In the genomic region with DNA sequence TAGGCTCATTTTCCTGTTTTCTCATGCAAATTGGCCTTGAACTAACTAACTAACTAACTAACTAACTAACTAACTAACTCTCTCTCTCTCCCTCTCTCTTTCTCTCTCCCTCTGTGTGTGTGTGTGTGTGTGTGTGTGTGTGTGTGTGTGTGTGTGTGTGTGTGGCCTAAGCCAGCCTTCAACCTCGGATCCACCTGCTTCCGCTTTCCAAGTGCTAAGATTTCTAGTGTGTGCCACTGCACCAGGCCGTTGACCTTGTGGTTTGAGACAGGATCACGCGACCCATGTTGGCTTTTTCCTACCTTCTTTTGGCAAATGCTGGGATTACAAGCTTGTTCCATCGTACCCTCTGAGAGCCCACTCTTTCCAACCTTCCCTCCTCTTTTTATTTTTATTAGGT, we compare ENCODE assay signal across 8 mouse cellular contexts. TPM values are rescaled to one million over a fixed set of nuclear protein-coding genes. Genes with fewer than 3 reads are reported as not detected.
DNase-seq lines count a peak whose midpoint lies in the region; ATAC-seq and TF ChIP-seq lines count a peak whose summit lies in the region.

No protein-coding gene starts in this region.

- no peak overlapping the region for H3K9ac ChIP-seq in heart, embryonic 11.5 days (ENCODE audit: low read depth, low read length)
- H3K9ac ChIP-seq in forebrain, postnatal 0 days, result no peak overlapping the region

- H3K9me3 ChIP-seq in heart, embryonic 11.5 days (replicated peaks; ENCODE audit: control insufficient read depth, low read length), result no peaks in the 10 kb centered on the region
- H3K9me3 ChIP-seq in G1E (replicated peaks), result no peaks in the 10 kb centered on the region
- H3K9me3 ChIP-seq in limb, embryonic 10.5 days (replicated peaks), result no peaks in the 10 kb centered on the region
- H3K9me3 ChIP-seq in forebrain, postnatal 0 days (ENCODE audit: low read length), result no peaks in the 10 kb centered on the region

- TF ChIP-seq CTCF in G1E (IDR thresholded peaks at IDR 0.05; ENCODE audit: low read depth, low read length), result no peak
- no peak for TF ChIP-seq CTCF in forebrain, postnatal 0 days (IDR thresholded peaks at IDR 0.05; ENCODE audit: low read depth)

- H3K27ac ChIP-seq in heart, embryonic 11.5 days (ENCODE audit: low read depth, low read length), result no peak overlapping the region
- no peak overlapping the region for H3K27ac ChIP-seq in limb, embryonic 10.5 days
- no peak overlapping the region for H3K27ac ChIP-seq in forebrain, postnatal 0 days (ENCODE audit: low read depth, low read length)

- WGBS in heart, embryonic 11.5 days (ENCODE audit: insufficient replicate concordance), result 56% methylated on average over 6 of the region's 6 CpGs
- WGBS in limb, embryonic 10.5 days, result 51% methylated on average over 6 of the region's 6 CpGs
- 55% methylated on average over 6 of the region's 6 CpGs for WGBS in forebrain, postnatal 0 days

- 0 out of 2 replicates have a peak, but pooled peaks cover 2% of the 10 kb centered on the region for H3K36me3 ChIP-seq in heart, embryonic 11.5 days (ENCODE audit: control insufficient read depth, insufficient read depth, low read length)
- peaks cover 28% of the 10 kb centered on the region for H3K36me3 ChIP-seq in G1E (replicated peaks)
- peaks cover under 1% of the 10 kb centered on the region; the same call in 1 of the 2 replicates for H3K36me3 ChIP-seq in limb, embryonic 10.5 days
- H3K36me3 ChIP-seq in forebrain, postnatal 0 days (ENCODE audit: insufficient read depth), result no peaks in the 10 kb centered on the region

- no peak for ATAC-seq in heart, embryonic 11.5 days (replicated peaks; ENCODE audit: insufficient number of reproducible peaks, low FRiP score, low TSS enrichment)
- ATAC-seq in G1E (ENCODE audit: extremely low read depth, insufficient number of reproducible peaks, low FRiP score, poor library complexity, severe bottlenecking), result no peak
- peak; percentile 60 for ATAC-seq in megakaryocyte progenitor cell, adult 5-6 weeks (replicated peaks; ENCODE audit: poor library complexity)
- ATAC-seq in forebrain, postnatal 0 days, result no peak

- H3K4me1 ChIP-seq in heart, embryonic 11.5 days (ENCODE audit: control insufficient read depth, insufficient read depth, low read length), result peaks cover 7% of the 10 kb centered on the region
- H3K4me1 ChIP-seq in G1E (ENCODE audit: insufficient read depth, low read depth, low read length), result peaks cover 37% of the 10 kb centered on the region
- H3K4me1 ChIP-seq in limb, embryonic 10.5 days, result peaks cover 14% of the 10 kb centered on the region
- no peaks in the 10 kb centered on the region for H3K4me1 ChIP-seq in forebrain, postnatal 0 days (ENCODE audit: insufficient read depth)

- no peak for DNase-seq in heart, adult 11 months
- DNase-seq in G1E (ENCODE audit: low spot score), result peak; percentile 65
- DNase-seq in limb, embryonic 10.5 days (ENCODE audit: low spot score), result no peak
- DNase-seq in gastrocnemius, adult 8-10 months (ENCODE audit: low spot score in 2 of 2), result no peak
- no peak for DNase-seq in adrenal gland, postnatal 36 days
- DNase-seq in forebrain, postnatal 0 days, result no peak

- peak overlapping the region; percentile 72 for H3K4me2 ChIP-seq in heart, embryonic 11.5 days
- no peak overlapping the region for H3K4me2 ChIP-seq in forebrain, postnatal 0 days (ENCODE audit: low read depth)

- H3K4me3 ChIP-seq in heart, embryonic 11.5 days (ENCODE audit: low read depth, low read length), result no peak overlapping the region
- peak overlapping the region; percentile 90; the same call in 1 of the 2 replicates for H3K4me3 ChIP-seq in G1E (ENCODE audit: low read depth, low read length)
- peak overlapping the region; percentile 63 for H3K4me3 ChIP-seq in limb, embryonic 10.5 days
- no peak overlapping the region for H3K4me3 ChIP-seq in forebrain, postnatal 0 days (ENCODE audit: low read depth, low read length)

- peaks cover 5% of the 10 kb centered on the region for H3K27me3 ChIP-seq in heart, embryonic 11.5 days (ENCODE audit: control insufficient read depth, insufficient read depth, low read length)
- peaks cover 10% of the 10 kb centered on the region; the same call in 1 of the 2 replicates for H3K27me3 ChIP-seq in G1E (ENCODE audit: insufficient read depth, low read length)
- peaks cover 55% of the 10 kb centered on the region for H3K27me3 ChIP-seq in limb, embryonic 10.5 days (ENCODE audit: low read depth, poor library complexity, severe bottlenecking)
- H3K27me3 ChIP-seq in forebrain, postnatal 0 days (ENCODE audit: insufficient read depth, low read length), result peaks cover 17% of the 10 kb centered on the region

RNA-seq across cellular contexts. Expression of a gene that starts 0.4 kb away (rescaled TPM):
- 4.2 and 5.1 TPM in 2 replicates for polyA plus RNA-seq in heart, embryonic 11.5 days (2014; fragmentation: Nextera tagmentation; extraction: Ambion mirVana)
- total RNA-seq in G1E (2014; fragmentation: Nextera tagmentation), result 47.5 and 61.3 TPM in 2 replicates
- total RNA-seq in G1E (2017), result 33.1 and 34.2 TPM in 2 replicates
- 8.4 and 19.8 TPM in 2 replicates for polyA plus RNA-seq in G1E (2012)
- polyA plus RNA-seq in limb, embryonic 10.5 days (2016; fragmentation: Nextera tagmentation; extraction: Ambion mirVana), result 3.3 and 4.3 TPM in 2 replicates
- total RNA-seq in megakaryocyte progenitor cell, adult 5-6 weeks (2015), result 39.9 and 50.4 TPM in 2 replicates
- total RNA-seq in megakaryocyte progenitor cell, adult 5-6 weeks (2017), result 19.5 and 21.0 TPM in 2 replicates
- 1 to 10 TPM in 2 of 4 experiments, under 1 TPM in 2; 0.48 to 2.3 (median 1.0) TPM for total RNA-seq in gastrocnemius, adult 8-10 months (2022)
- total RNA-seq in adrenal gland, postnatal 36 days (2021), result 10 to 100 TPM in 1 of 2 experiments, 1 to 10 TPM in 1; 5.1 to 11.1 TPM
- total RNA-seq in forebrain, postnatal 0 days (2014; rRNA removed), result 0.46 and 0.86 TPM in 2 replicates
- polyA plus RNA-seq in forebrain, postnatal 0 days (2015; fragmentation: Nextera tagmentation; extraction: Ambion mirVana), result 1.5 and 2.0 TPM in 2 replicates

RNA-seq across cellular contexts. Expression of a gene that starts 10.9 kb away (rescaled TPM):
- polyA plus RNA-seq in heart, embryonic 11.5 days (2014; fragmentation: Nextera tagmentation; extraction: Ambion mirVana), result 0.64 and 0.66 TPM in 2 replicates
- total RNA-seq in G1E (2014; fragmentation: Nextera tagmentation) (not detected in 2 replicates), G1E (2017) (0.05 and 0.35 TPM in 2 replicates)
- not detected in 2 replicates for polyA plus RNA-seq in G1E (2012)
- 0.84 and 1.2 TPM in 2 replicates for polyA plus RNA-seq in limb, embryonic 10.5 days (2016; fragmentation: Nextera tagmentation; extraction: Ambion mirVana)
- total RNA-seq in megakaryocyte progenitor cell, adult 5-6 weeks (2015), result 0.24 TPM in 1 of 2 replicates, not detected in the other
- 0.04 TPM in 1 of 2 replicates, not detected in the other for total RNA-seq in megakaryocyte progenitor cell, adult 5-6 weeks (2017)
- not detected for total RNA-seq in gastrocnemius, adult 8-10 months (2022)
- not detected for total RNA-seq in adrenal gland, postnatal 36 days (2021)
- 8.5 and 9.2 TPM in 2 replicates for total RNA-seq in forebrain, postnatal 0 days (2014; rRNA removed)
- 8.5 and 9.4 TPM in 2 replicates for polyA plus RNA-seq in forebrain, postnatal 0 days (2015; fragmentation: Nextera tagmentation; extraction: Ambion mirVana)

Comparison
In these comparisons a context has a peak if more than half of its experiments do, and no peak if none do; other contexts are left out.
1. H3K4me3 ChIP-seq: peak in G1E (single experiment) and limb, embryonic 10.5 days (single experiment); none in heart, embryonic 11.5 days (single experiment) and forebrain, postnatal 0 days (single experiment).